Mouse (Mus musculus) small intestine, adult 2 months (tissue): Measurements from ENCODE around the gene Ehd1. TPM values are rescaled to one million over a fixed set of nuclear protein-coding genes. Genes with fewer than 3 reads are reported as not detected.
A peak's percentile ranks its signal among the peaks of the same experiment; 100 is the strongest.

Source experiments
- H3K27ac ChIP-seq: fragments of 200-500 bp; 2 replicates; pipeline ENCODE4 v1.5.1; 2012; ENCODE audit warnings: low read depth, low read length, control low read depth, inconsistent platforms; ENCODE audit not compliant: insufficient read depth
- H3K27me3 ChIP-seq: fragments of 200-500 bp; 2 replicates; pipeline ENCODE4 v1.6.1; 2012; ENCODE audit warnings: mild to moderate bottlenecking, moderate library complexity, low read length, inconsistent platforms; ENCODE audit not compliant: control insufficient read depth, insufficient read depth
- H3K36me3 ChIP-seq: fragments of 200-500 bp; 2 replicates; pipeline ENCODE4 v1.6.1; 2012; ENCODE audit warnings: mild to moderate bottlenecking, low read length, control low read depth, inconsistent platforms; ENCODE audit not compliant: control insufficient read depth, insufficient read depth
- H3K4me1 ChIP-seq: fragments of 200-500 bp; 2 replicates; pipeline ENCODE4 v1.6.1; 2012; ENCODE audit warnings: low read length, inconsistent platforms, mixed read lengths; ENCODE audit not compliant: control insufficient read depth, insufficient read depth, insufficient read length
- H3K4me3 ChIP-seq: fragments of 200-500 bp; 2 replicates; pipeline ENCODE4 v1.5.1; 2012; ENCODE audit warnings: low read depth, mild to moderate bottlenecking, control low read depth, inconsistent platforms, low read length, moderate library complexity
- CTCF ChIP-seq: fragments of 200-500 bp; IDR thresholded peaks from 2 replicates; pipeline ENCODE4 v1.5.1; 2012; ENCODE audit warnings: low read depth, mild to moderate bottlenecking, control low read depth, inconsistent platforms, low read length, moderate library complexity, mixed read lengths; ENCODE audit not compliant: insufficient replicate concordance, insufficient read length; ENCODE audit errors: extremely low read depth
- POLR2A ChIP-seq: fragments of 200-500 bp; IDR thresholded peaks from 2 replicates; pipeline ENCODE4 v1.6.1; 2012; ENCODE audit warnings: low read depth, mild to moderate bottlenecking, control low read depth, inconsistent platforms, low read length, moderate library complexity
- WGBS: fragments of 180-500 bp; shearing (Covaris S2); methylation state at CpG from one replicate; pipeline ENCODE4 v1.1.7; 2018; 5-methylcytosine and 5-hydroxymethylcytosine counted together
- polyA plus RNA-seq: library from polyadenylated mRNA; depleted of rRNA; stranded (reverse); fragments of >200 nt; gene quantifications from 2 replicates; pipeline ENCODE4 v1.2.3, GENCODE M21; 2012

Gene Ehd1
- polyA plus RNA-seq, 1 experiment: 714 TPM

DNA sequence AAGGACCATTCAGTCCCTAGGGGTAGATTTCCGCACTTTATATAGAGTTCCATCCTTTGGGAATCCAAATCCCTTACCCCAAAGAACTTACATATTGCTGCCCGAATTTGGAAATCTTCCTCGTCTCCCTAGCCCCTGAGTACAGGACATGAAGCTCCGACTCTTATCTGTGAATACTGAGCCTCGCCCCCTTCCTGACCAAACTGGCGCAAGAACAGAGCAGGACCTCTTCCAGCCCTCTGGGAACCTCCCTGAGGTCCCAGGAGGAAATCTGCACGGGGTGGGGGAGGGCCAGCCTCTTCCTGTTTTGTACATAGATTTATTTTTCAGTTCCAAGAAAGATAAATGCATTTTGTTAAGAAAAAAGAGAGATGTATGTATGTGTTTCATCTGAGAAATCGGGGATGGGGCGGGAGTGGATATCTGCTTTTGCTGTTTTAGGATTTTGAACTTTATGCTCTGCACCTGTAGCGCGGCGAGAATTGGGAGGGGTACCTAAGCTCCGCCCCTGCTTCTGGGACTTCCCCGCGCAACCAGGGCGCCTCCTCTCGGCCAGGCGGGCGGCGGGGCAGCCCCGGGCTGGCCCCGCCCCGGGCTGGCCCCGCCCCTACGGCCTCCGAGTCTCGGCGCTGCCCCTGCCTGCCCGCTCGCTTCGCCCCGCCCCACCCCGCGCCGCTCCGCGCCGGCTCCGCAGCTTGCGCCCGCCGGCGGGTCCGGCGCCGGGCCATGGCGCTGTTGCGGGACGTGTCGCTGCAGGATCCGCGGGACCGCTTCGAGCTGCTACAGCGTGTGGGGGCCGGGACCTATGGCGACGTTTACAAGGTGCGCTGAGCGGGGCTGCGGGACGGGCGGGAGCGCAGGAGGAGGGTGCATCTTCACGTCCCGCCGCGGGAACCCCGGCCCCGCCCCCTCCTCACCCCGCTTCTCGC is 64.3 kb downstream of the Ehd1 start, which contains the start of gene Map4k2:
TSS of gene Map4k2 (plus strand) at position 612 of the 929 bp plus-strand sequence.
- Histone ChIP-seq H3K4me1 (peaks cover 21% of the 10 kb centered on the region), H3K27me3 (no peaks in the 10 kb centered on the region), H3K4me3 (peak within 1 kb of the TSS; percentile 93), H3K27ac (peak within 1 kb of the TSS; percentile 52), H3K36me3 (peaks cover 24% of the 10 kb centered on the region)
- TF ChIP-seq CTCF (0 out of 2 replicates have a peak, but pooled peaks have one; percentile 9), POLR2A (no peak; the same call in 1 of the 2 replicates)
- WGBS: 2% methylated on average over 72 of the region's 72 CpGs

DNA sequence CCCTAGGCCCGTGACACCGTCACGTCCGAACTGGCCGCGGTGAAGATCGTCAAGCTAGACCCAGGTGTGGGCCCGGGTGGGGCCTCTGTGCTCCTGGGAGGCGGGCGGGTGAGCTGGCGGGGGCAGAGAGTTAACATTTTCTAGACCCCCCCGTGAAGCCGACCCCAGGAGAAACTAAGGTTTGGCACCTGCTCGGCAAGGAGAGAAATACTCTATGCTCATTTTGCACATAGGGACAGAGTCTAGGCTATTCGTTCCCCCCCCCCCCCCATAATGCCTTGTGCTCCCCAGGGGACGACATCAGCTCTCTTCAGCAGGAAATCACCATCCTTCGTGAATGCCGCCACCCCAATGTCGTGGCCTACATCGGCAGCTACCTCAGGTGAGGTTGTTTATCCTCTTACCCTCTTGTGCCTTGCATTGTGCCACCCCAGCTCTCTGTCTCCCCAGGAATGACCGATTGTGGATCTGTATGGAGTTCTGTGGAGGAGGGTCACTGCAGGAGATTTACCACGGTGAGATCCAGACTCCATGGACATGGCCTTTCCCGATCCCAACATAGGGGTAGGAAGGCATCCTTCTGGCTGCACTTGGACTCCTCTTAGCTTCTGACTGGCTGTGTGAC is 65.0 kb downstream of the Ehd1 start:
- no peak overlapping the region for H3K27ac ChIP-seq
- H3K36me3 ChIP-seq: peaks cover 27% of the 10 kb centered on the region
- 7% methylated on average over 23 of the region's 23 CpGs for WGBS
- H3K27me3 ChIP-seq: no peaks in the 10 kb centered on the region
- H3K4me1 ChIP-seq: peaks cover 17% of the 10 kb centered on the region
- peak overlapping the region; percentile 93 for H3K4me3 ChIP-seq
- no peak for TF ChIP-seq POLR2A
- TF ChIP-seq CTCF: no peak

DNA sequence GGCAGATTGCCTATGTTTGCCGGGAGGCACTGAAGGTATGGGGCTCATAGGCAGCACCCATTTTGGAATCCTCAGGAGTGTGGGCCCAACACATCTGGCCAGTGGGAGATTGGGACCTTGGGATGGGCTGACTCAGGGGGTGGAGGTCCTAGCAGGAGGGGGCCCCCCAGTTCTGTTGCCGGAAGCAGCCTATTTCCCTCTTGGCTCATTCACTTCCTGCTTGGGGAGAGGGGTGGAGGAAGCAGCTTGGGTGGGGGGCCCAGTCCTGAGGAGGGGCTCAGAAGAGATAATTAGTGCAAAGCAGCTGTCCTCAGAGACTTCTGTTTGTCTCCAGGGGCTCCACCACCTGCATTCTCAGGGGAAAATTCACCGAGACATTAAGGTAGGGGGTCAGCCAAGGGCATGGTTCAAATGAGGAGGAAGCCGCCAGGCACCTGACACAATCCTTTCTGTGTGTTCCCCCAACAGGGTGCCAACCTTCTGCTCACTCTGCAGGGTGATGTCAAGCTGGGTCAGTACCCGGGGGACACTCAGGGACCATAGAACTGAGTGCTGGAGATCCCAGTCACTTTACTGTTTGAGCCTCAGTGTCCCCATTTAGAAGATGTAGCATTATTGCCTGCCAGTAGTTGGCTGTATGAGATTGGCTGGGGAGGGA is 65.9 kb downstream of the Ehd1 start:
- 81% methylated on average over 5 of the region's 5 CpGs for WGBS
- peak overlapping the region; percentile 93 for H3K4me3 ChIP-seq

DNA sequence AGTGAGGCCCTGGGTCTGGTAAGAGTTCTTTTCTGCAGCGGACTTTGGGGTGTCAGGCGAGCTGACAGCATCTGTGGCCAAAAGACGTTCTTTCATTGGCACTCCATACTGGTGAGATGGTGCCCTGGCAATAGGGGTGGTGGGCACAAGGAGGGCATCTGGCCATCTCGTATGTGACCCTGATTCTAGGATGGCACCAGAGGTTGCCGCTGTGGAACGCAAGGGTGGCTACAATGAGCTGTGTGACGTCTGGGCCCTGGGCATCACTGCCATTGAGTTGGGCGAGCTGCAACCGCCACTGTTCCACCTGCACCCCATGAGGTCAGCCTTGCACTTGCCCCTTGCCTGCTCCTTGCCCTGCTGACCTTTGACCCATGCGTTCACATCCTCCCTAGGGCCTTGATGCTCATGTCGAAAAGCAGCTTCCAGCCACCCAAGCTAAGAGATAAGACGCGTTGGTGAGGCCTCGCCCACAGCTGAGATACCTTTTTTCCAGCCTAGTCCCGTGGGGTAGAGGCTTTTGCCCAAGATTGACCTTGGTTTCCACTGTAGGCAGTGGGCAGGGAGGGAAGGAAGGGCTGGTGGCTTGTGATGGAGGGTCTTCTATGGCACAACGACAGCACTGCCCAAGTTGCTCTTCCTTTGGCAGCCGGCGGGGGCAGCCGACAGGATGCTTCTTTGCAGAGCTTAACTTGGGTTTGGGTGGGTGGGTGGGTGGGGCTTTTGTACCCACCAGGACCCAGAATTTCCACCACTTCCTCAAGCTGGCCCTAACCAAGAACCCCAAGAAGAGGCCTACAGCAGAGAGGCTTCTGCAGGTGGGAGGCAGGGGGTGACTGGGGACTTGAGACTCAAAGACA is 66.8 kb downstream of the Ehd1 start:
- H3K4me3 ChIP-seq: no peak overlapping the region
- WGBS: 66% methylated on average over 19 of the region's 19 CpGs
- H3K4me1 ChIP-seq: peaks cover 15% of the 10 kb centered on the region
- peaks cover 20% of the 10 kb centered on the region for H3K36me3 ChIP-seq
- H3K27ac ChIP-seq: no peak overlapping the region
- TF ChIP-seq CTCF (no peak), POLR2A (no peak)
- no peaks in the 10 kb centered on the region for H3K27me3 ChIP-seq

More for the DNA sequence above, 65.9 kb downstream of the Ehd1 start:
- TF ChIP-seq CTCF: no peak
- Histone ChIP-seq H3K27ac (no peak overlapping the region), H3K4me1 (peaks cover 15% of the 10 kb centered on the region), H3K36me3 (peaks cover 24% of the 10 kb centered on the region), H3K27me3 (no peaks in the 10 kb centered on the region)

DNA sequence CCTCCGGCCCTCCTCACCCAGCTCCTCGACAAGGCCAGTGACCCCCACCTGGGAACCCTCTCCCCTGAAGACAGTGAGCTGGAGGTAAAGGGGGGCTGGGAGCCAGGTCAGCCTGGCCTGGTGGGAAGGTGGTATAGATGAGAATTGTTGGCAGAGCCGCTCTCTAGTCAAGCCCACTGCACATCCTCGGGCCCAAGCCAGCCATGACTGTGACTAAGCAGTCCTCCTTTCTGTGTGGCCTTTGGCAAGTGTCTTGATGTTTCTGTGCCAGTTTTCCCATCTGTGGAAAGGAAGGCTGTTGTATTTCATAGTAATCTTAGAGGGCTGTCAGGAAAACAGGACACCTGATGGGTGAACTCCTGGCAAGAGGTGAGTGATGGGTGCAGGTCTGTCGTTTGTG is 67.5 kb downstream of the Ehd1 start:
- no peak for TF ChIP-seq CTCF
- no peak for TF ChIP-seq POLR2A
- WGBS: 84% methylated on average over 5 of the region's 5 CpGs
- H3K4me1 ChIP-seq: peaks cover 15% of the 10 kb centered on the region
- no peaks in the 10 kb centered on the region for H3K27me3 ChIP-seq
- H3K4me3 ChIP-seq: no peak overlapping the region
- H3K36me3 ChIP-seq: peaks cover 13% of the 10 kb centered on the region; the same call in 1 of the 2 replicates
- no peak overlapping the region for H3K27ac ChIP-seq

DNA sequence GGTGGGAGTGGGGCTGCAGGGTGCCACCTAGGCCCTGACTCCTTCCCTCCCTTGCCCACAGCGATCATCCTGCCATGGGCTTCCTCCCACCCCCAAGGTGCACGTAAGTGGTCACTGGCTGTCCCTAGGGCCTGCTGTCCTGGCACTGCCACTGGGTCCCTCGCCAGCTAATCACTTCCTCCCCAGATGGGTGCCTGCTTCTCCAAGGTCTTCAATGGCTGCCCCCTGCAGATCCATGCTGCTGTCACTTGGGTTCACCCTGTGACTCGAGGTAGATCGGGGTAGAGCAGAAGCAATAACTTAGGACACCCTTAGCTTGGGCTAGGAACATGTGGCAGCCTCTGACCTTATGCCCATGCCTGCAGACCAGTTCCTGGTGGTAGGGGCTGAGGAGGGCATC is 69.5 kb downstream of the Ehd1 start:
- Histone ChIP-seq H3K4me1 (peaks cover 8% of the 10 kb centered on the region), H3K27ac (no peak overlapping the region), H3K36me3 (peaks cover 10% of the 10 kb centered on the region; the same call in 1 of the 2 replicates), H3K4me3 (no peak overlapping the region), H3K27me3 (no peaks in the 10 kb centered on the region)
- WGBS: 91% methylated on average over 5 of the region's 5 CpGs
- TF ChIP-seq CTCF (no peak), POLR2A (no peak)
